9 mouse cellular contexts compared by ENCODE assay signal in the genomic region with DNA sequence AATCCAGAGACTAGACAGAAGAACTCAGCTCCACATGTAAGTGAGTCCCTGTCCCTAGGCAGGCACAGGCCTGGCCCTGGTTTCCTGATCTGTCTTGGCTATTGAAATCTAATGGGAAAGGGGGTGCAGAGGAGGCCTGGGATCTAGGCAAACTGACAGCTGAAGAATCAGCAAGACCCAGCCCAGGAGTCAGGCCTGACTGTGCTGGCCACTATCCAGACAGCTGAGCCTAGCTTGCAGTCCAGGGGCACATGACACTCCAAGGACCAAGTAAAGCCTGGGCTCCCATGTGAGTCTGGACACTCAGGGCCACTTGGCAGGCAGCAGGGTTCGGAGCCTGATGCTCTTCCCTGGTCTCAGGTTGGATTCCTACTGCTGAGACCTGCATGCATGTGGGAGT. TPM values are rescaled to one million over a fixed set of nuclear protein-coding genes. Genes with fewer than 3 reads are reported as not detected.
DNase-seq lines count a peak whose midpoint lies in the region; ATAC-seq and TF ChIP-seq lines count a peak whose summit lies in the region.
"Had no signal": no experiment of that assay in that cellular context is flagged by ENCODE, and none has a peak within 500 bp of the region (broad histone marks: within the 10 kb centered on the region; RNA-seq: fewer than 3 reads in every experiment).

No protein-coding gene starts in this region.

- H3K4me2 ChIP-seq in kidney, embryonic 15.5 days = no peak overlapping the region
- H3K4me2 ChIP-seq in embryonic facial prominence, embryonic 12.5 days (replicated peaks) = no peak overlapping the region
- H3K4me2 ChIP-seq in heart, postnatal 0 days (ENCODE audit: low read depth, low read length) = no peak overlapping the region
- H3K4me2 ChIP-seq in lung, postnatal 0 days (replicated peaks; ENCODE audit: low read depth, low read length) = no peak overlapping the region

- WGBS in kidney, embryonic 15.5 days = 78% methylated on average over 1 of the region's 1 CpGs
- WGBS in embryonic facial prominence, embryonic 12.5 days = 95% methylated on average over 1 of the region's 1 CpGs
- WGBS in heart, postnatal 0 days = 81% methylated on average over 1 of the region's 1 CpGs
- WGBS in lung, postnatal 0 days = 71% methylated on average over 1 of the region's 1 CpGs

- peaks cover 20% of the 10 kb centered on the region for H3K4me1 ChIP-seq in kidney, embryonic 15.5 days
- peaks cover 14% of the 10 kb centered on the region for H3K4me1 ChIP-seq in embryonic facial prominence, embryonic 12.5 days
- H3K4me1 ChIP-seq in heart, postnatal 0 days (ENCODE audit: control insufficient read depth, insufficient read depth) = peaks cover 15% of the 10 kb centered on the region
- H3K4me1 ChIP-seq in lung, postnatal 0 days (ENCODE audit: insufficient read depth, low read depth, low read length) = no peaks in the 10 kb centered on the region

- H3K9me3 ChIP-seq in kidney, embryonic 15.5 days (replicated peaks) = no peaks in the 10 kb centered on the region
- H3K9me3 ChIP-seq in embryonic facial prominence, embryonic 12.5 days = no peaks in the 10 kb centered on the region
- H3K9me3 ChIP-seq in heart, postnatal 0 days (replicated peaks; ENCODE audit: control insufficient read depth, low read length) = no peaks in the 10 kb centered on the region
- no peaks in the 10 kb centered on the region for H3K9me3 ChIP-seq in lung, postnatal 0 days (ENCODE audit: low read length)

- no peak for TF ChIP-seq CTCF in heart, postnatal 0 days (IDR thresholded peaks at IDR 0.05; ENCODE audit: low read depth)
- TF ChIP-seq CTCF in lung, postnatal 0 days (IDR thresholded peaks at IDR 0.05) = no peak

- H3K4me3 ChIP-seq in kidney, embryonic 15.5 days (replicated peaks) = no peak overlapping the region
- no peak overlapping the region for H3K4me3 ChIP-seq in embryonic facial prominence, embryonic 12.5 days
- H3K4me3 ChIP-seq in heart, postnatal 0 days (ENCODE audit: low read depth, low read length) = no peak overlapping the region
- H3K4me3 ChIP-seq in lung, postnatal 0 days (ENCODE audit: low read depth, low read length) = no peak overlapping the region

- H3K27ac ChIP-seq in kidney, embryonic 15.5 days = no peak overlapping the region; the same call in 1 of the 2 replicates
- H3K27ac ChIP-seq in embryonic facial prominence, embryonic 12.5 days = peak overlapping the region; percentile 64
- peak overlapping the region; percentile 49; the same call in 1 of the 2 replicates for H3K27ac ChIP-seq in heart, postnatal 0 days (ENCODE audit: low read depth)
- H3K27ac ChIP-seq in lung, postnatal 0 days (ENCODE audit: low read length) = no peak overlapping the region

- TF ChIP-seq EP300 in heart, postnatal 0 days (IDR thresholded peaks at IDR 0.05; ENCODE audit: low read depth) = no peak
- TF ChIP-seq EP300 in lung, postnatal 0 days (IDR thresholded peaks at IDR 0.05) = no peak

- H3K36me3 ChIP-seq in kidney, embryonic 15.5 days = no peaks in the 10 kb centered on the region
- no peaks in the 10 kb centered on the region for H3K36me3 ChIP-seq in embryonic facial prominence, embryonic 12.5 days
- no peaks in the 10 kb centered on the region for H3K36me3 ChIP-seq in heart, postnatal 0 days (replicated peaks; ENCODE audit: control insufficient read depth, insufficient read depth, low read length)
- no peaks in the 10 kb centered on the region for H3K36me3 ChIP-seq in lung, postnatal 0 days (ENCODE audit: insufficient read depth, low read length)

- no peak for ATAC-seq in kidney, embryonic 15.5 days (replicated peaks; ENCODE audit: low FRiP score)
- ATAC-seq in embryonic facial prominence, embryonic 12.5 days (ENCODE audit: insufficient number of reproducible peaks, insufficient read depth, low FRiP score, low TSS enrichment) = no peak
- peak; percentile 14; the same call in 1 of the 2 replicates for ATAC-seq in heart, postnatal 0 days (ENCODE audit: insufficient read depth, low read depth)
- no peak for ATAC-seq in lung, postnatal 0 days

- DNase-seq in kidney, adult 11 months = peak; percentile 54
- peak; percentile 44 for DNase-seq in heart, postnatal 0 days (ENCODE audit: low spot score)
- DNase-seq in kidney, postnatal 4 days = peak; percentile 43 to 50
- no peak for DNase-seq in B cell, adult 2 months
- DNase-seq in spleen, postnatal 4 days (ENCODE audit: low spot score in 2 of 2) = no peak
- DNase-seq in lung, postnatal 0 days (ENCODE audit: low spot score) = no peak

- no peaks in the 10 kb centered on the region for H3K27me3 ChIP-seq in kidney, embryonic 15.5 days
- H3K27me3 ChIP-seq in embryonic facial prominence, embryonic 12.5 days = no peaks in the 10 kb centered on the region
- no peaks in the 10 kb centered on the region for H3K27me3 ChIP-seq in heart, postnatal 0 days (ENCODE audit: control insufficient read depth, insufficient read depth, low read length)
- no peaks in the 10 kb centered on the region for H3K27me3 ChIP-seq in lung, postnatal 0 days (replicated peaks; ENCODE audit: insufficient read depth, low read length)
- H3K27me3 ChIP-seq: CH12.LX had no signal

- H3K9ac ChIP-seq in kidney, embryonic 15.5 days = no peak overlapping the region
- H3K9ac ChIP-seq in embryonic facial prominence, embryonic 12.5 days = no peak overlapping the region
- H3K9ac ChIP-seq in heart, postnatal 0 days (replicated peaks; ENCODE audit: low read depth, low read length) = no peak overlapping the region
- H3K9ac ChIP-seq in lung, postnatal 0 days (replicated peaks; ENCODE audit: low read depth) = no peak overlapping the region

RNA-seq across cellular contexts. Expression of gene Zmiz1, which starts 38.0 kb away (rescaled TPM):
- 41.8 and 47.3 TPM in 2 replicates for polyA plus RNA-seq in kidney, embryonic 15.5 days (2015; fragmentation: Nextera tagmentation; extraction: Ambion mirVana)
- 43.8 and 46.3 TPM in 2 replicates for polyA plus RNA-seq in embryonic facial prominence, embryonic 12.5 days (2016; fragmentation: Nextera tagmentation; extraction: Ambion mirVana)
- 41.0 and 47.8 TPM in 2 replicates for total RNA-seq in heart, postnatal 0 days (2014; rRNA removed; ENCODE audit: low replicate concordance)
- polyA plus RNA-seq in heart, postnatal 0 days (2015; fragmentation: Nextera tagmentation; extraction: Ambion mirVana) = 12.4 and 13.8 TPM in 2 replicates
- 18.0 and 20.2 TPM in 2 replicates for polyA plus RNA-seq in lung, postnatal 0 days (2015; fragmentation: Nextera tagmentation; extraction: Ambion mirVana)

Comparison
In these comparisons a context has a peak if more than half of its experiments do, and no peak if none do; other contexts are left out.
1. DNase-seq: peak in kidney, adult 11 months (single experiment), heart, postnatal 0 days (single experiment) and kidney, postnatal 4 days (2 of 2); none in B cell, adult 2 months (0 of 2), spleen, postnatal 4 days (0 of 2) and lung, postnatal 0 days (single experiment).
2. H3K27ac ChIP-seq: peak in embryonic facial prominence, embryonic 12.5 days (single experiment) and heart, postnatal 0 days (single experiment); none in kidney, embryonic 15.5 days (single experiment) and lung, postnatal 0 days (single experiment).